Mouse (Mus musculus) G1E (cell line): ENCODE data around the gene Prss58. TPM values are rescaled to one million over a fixed set of nuclear protein-coding genes. Genes with fewer than 3 reads are reported as not detected.

Source experiments
- ATAC-seq: 2 replicates; pipeline ENCODE4 v1.8.0; 2016; ENCODE audit warnings: mild to moderate bottlenecking; ENCODE audit not compliant: insufficient number of reproducible peaks, poor library complexity, low FRiP score, severe bottlenecking; ENCODE audit errors: extremely low read depth
- DNase-seq: peaks from one replicate; pipeline ENCODE4 v3.0.0; 2012; ENCODE audit warnings: low spot score
- H3K27me3 ChIP-seq: 2 replicates; pipeline ENCODE4 v1.6.1; 2012; ENCODE audit warnings: mild to moderate bottlenecking, low read length, inconsistent platforms; ENCODE audit not compliant: insufficient read depth
- H3K36me3 ChIP-seq: replicated peaks from 2 replicates; pipeline ENCODE3; 2012; ENCODE audit warnings: mild to moderate bottlenecking, inconsistent platforms
- H3K4me1 ChIP-seq: 2 replicates; pipeline ENCODE4 v1.6.1; 2012; ENCODE audit warnings: low read depth, low read length, inconsistent platforms, mixed read lengths; ENCODE audit not compliant: insufficient read depth
- H3K4me3 ChIP-seq: 2 replicates; pipeline ENCODE4 v1.5.1; 2012; ENCODE audit warnings: low read depth, mild to moderate bottlenecking, inconsistent platforms, low read length, moderate library complexity, mixed read lengths
- H3K9me3 ChIP-seq: replicated peaks from 2 replicates; pipeline ENCODE4 v1.6.1; 2012; ENCODE audit warnings: inconsistent platforms
- CTCF ChIP-seq: IDR thresholded peaks from 2 replicates; pipeline ENCODE4 v1.5.1; 2012; ENCODE audit warnings: low read depth, low read length, inconsistent platforms, mixed read lengths
- GATA1 ChIP-seq: IDR thresholded peaks from 2 replicates; pipeline ENCODE4 v1.6.1; 2012; ENCODE audit warnings: borderline replicate concordance, low read length, inconsistent platforms, mixed read lengths
- GATA2 ChIP-seq: IDR thresholded peaks from 2 replicates; pipeline ENCODE4 v1.6.1; 2012; ENCODE audit warnings: low read depth, low read length, inconsistent platforms, borderline replicate concordance
- POLR2AphosphoS5 ChIP-seq: IDR thresholded peaks from 2 replicates; pipeline ENCODE4 v1.6.1; 2012; ENCODE audit warnings: low read depth, low read length, inconsistent platforms; ENCODE audit not compliant: insufficient replicate concordance
- TAL1 ChIP-seq: conservative IDR thresholded peaks from 2 replicates; pipeline ENCODE4 v1.6.1; 2012; ENCODE audit warnings: low read depth, low read length, inconsistent platforms, mixed read lengths
- polyA plus RNA-seq: library from polyadenylated mRNA; stranded (reverse); fragments of >175 nt; gene quantifications from 2 replicates; pipeline ENCODE4 v1.2.3, GENCODE M21; 2012
- total RNA-seq, 2 experiments: library from RNA; stranded (forward) in 1 of 2; stranded (reverse) in 1 of 2; fragments of 200-1000 nt in 1 of 2; fragments of >200 nt in 1 of 2; fragmentation: Nextera tagmentation in 1 of 2; gene quantifications; 2 replicates each; pipeline ENCODE4 v1.2.3; 2014 to 2017

Prss58 gene
- total RNA-seq (2014; fragmentation: Nextera tagmentation) (not detected in 2 replicates), total RNA-seq (2017) (not detected in 2 replicates), polyA plus RNA-seq (not detected in 2 replicates)

GRCm38 (mm10) chr6:40900287-40900686 is at the start of gene Prss58:
Gene Prss58 (minus strand): TSS chr6:40900387.
- Histone ChIP-seq H3K4me1 (no peaks in the 10 kb centered on the region), H3K4me3 (no peak within 1 kb of the TSS), H3K27me3 (no peaks in the 10 kb centered on the region), H3K36me3 (no peaks in the 10 kb centered on the region), H3K9me3 (no peaks in the 10 kb centered on the region)
- ATAC-seq (no peak), DNase-seq (no peak)
- TF ChIP-seq TAL1 (no peak), GATA2 (no peak), GATA1 (no peak), POLR2AphosphoS5 (no peak), CTCF (no peak)

GRCm38 (mm10) chr6:40940457-40940856 is 40.3 kb upstream of the Prss58 start, which contains the start of gene 1700074P13Rik:
Gene 1700074P13Rik (minus strand): TSS chr6:40940557.
- Histone ChIP-seq H3K27me3 (no peaks in the 10 kb centered on the region), H3K9me3 (no peaks in the 10 kb centered on the region), H3K36me3 (no peaks in the 10 kb centered on the region), H3K4me1 (no peaks in the 10 kb centered on the region), H3K4me3 (no peak within 1 kb of the TSS)
- no peak for DNase-seq
- no peak for ATAC-seq
- TF ChIP-seq POLR2AphosphoS5 (no peak), CTCF (no peak), GATA2 (no peak), GATA1 (no peak), TAL1 (no peak)

GRCm38 (mm10) chr6:40919954-40920353 is 19.8 kb upstream of the Prss58 start:
- Histone ChIP-seq H3K4me3 (no peak overlapping the region), H3K9me3 (no peaks in the 10 kb centered on the region), H3K4me1 (no peaks in the 10 kb centered on the region), H3K36me3 (no peaks in the 10 kb centered on the region), H3K27me3 (no peaks in the 10 kb centered on the region)
- ATAC-seq (no peak), DNase-seq (no peak)
- TF ChIP-seq POLR2AphosphoS5 (no peak), TAL1 (no peak), CTCF (no peak), GATA2 (no peak), GATA1 (no peak)

- no peaks in the 10 kb centered on the region for H3K27me3 ChIP-seq
- no peaks in the 10 kb centered on the region for H3K4me1 ChIP-seq
- ATAC-seq (no peak), DNase-seq (no peak)
- no peaks in the 10 kb centered on the region for H3K36me3 ChIP-seq
- TF ChIP-seq CTCF: no peak
- no peak overlapping the region for H3K4me3 ChIP-seq
- H3K9me3 ChIP-seq: no peaks in the 10 kb centered on the region
Observed at GRCm38 (mm10) chr6:40894716-40895115, 5.5 kb downstream of the Prss58 start.

GRCm38 (mm10) chr6:40893577-40893976 is 6.6 kb downstream of the Prss58 start:
- no peak overlapping the region for H3K4me3 ChIP-seq
- H3K36me3 ChIP-seq: no peaks in the 10 kb centered on the region
- TF ChIP-seq TAL1: no peak
- TF ChIP-seq GATA2: no peak
- no peak for TF ChIP-seq GATA1
- no peak; the same call in 1 of the 2 replicates for TF ChIP-seq CTCF
- TF ChIP-seq POLR2AphosphoS5: no peak
- ATAC-seq (no peak), DNase-seq (peak; percentile 7)
- no peaks in the 10 kb centered on the region for H3K9me3 ChIP-seq
- no peaks in the 10 kb centered on the region for H3K4me1 ChIP-seq
- no peaks in the 10 kb centered on the region for H3K27me3 ChIP-seq

- no peak for TF ChIP-seq GATA2
- no peak for TF ChIP-seq GATA1
- TF ChIP-seq CTCF: no peak
- TF ChIP-seq POLR2AphosphoS5: no peak
- TF ChIP-seq TAL1: no peak
- no peak overlapping the region for H3K4me3 ChIP-seq
- H3K27me3 ChIP-seq: no peaks in the 10 kb centered on the region
- H3K36me3 ChIP-seq: no peaks in the 10 kb centered on the region
- no peak for ATAC-seq
- no peak for DNase-seq
- no peaks in the 10 kb centered on the region for H3K4me1 ChIP-seq
- no peaks in the 10 kb centered on the region for H3K9me3 ChIP-seq
Observed at GRCm38 (mm10) chr6:40891754-40892153, 8.4 kb downstream of the Prss58 start.

- ATAC-seq (0 out of 2 replicates have a peak, but pooled peaks have one; percentile 28), DNase-seq (no peak)
- Histone ChIP-seq H3K36me3 (no peaks in the 10 kb centered on the region), H3K9me3 (no peaks in the 10 kb centered on the region), H3K27me3 (no peaks in the 10 kb centered on the region), H3K4me1 (no peaks in the 10 kb centered on the region), H3K4me3 (no peak overlapping the region)
- TF ChIP-seq GATA2 (no peak), TAL1 (no peak), POLR2AphosphoS5 (no peak), GATA1 (no peak), CTCF (no peak)
Observed at GRCm38 (mm10) chr6:40890973-40891372, 9.2 kb downstream of the Prss58 start.
